Comparison of ENCODE assay signal across 8 mouse cellular contexts in the genomic region with DNA sequence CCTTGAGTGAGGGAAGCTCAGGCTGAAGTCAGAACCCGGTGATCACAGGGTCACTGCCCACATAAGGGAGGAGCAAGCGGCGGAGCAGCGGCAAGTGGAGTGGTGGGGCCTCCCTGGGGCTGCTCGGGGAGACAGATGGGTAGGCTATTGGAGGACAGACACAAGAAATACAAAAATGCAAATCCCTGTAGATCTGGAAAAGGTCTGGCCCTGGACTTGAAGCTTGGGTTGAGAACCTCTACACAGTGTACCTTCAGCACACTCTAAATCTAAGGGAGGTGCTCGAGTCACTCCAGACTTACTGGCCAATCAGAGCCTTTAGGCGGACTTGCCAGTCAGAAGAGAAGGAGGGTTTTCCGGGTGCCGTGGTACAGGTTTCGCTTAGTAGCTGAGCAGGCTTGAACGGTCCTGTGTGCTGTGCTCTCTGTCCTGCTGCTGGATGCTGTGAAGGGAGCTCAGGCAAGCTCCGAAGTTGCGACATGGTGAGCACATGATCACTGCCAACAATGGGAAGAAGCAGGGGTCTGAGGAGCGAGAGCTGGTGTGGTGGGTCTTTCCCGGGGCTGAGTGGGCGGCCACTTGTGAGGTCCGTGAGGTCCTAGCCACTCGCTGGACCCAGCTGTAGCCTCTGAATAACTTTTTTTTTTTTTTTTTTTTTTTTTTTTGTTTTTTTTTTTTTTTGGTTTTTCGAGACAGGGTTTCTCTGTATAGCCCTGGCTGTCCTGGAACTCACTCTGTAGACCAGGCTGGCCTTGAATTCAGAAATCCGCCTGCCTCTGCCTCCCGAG.
DNase-seq lines count a peak whose midpoint lies in the region; ATAC-seq and TF ChIP-seq lines count a peak whose summit lies in the region.
"Not testable (repeated sequence)": the region's sequence is repeated elsewhere in the genome, so short reads cannot be mapped to it uniquely, and the experiment has no call there.

No protein-coding gene starts in this region.

- H3K4me2 ChIP-seq in embryonic facial prominence, embryonic 15.5 days (replicated peaks) = peak overlapping the region; percentile 64
- H3K4me2 ChIP-seq in limb, embryonic 14.5 days (replicated peaks; ENCODE audit: low read depth, low read length, severe bottlenecking) = peak overlapping the region; percentile 57
- peak overlapping the region; percentile 52 for H3K4me2 ChIP-seq in midbrain, postnatal 0 days (ENCODE audit: low read depth, low read length, poor library complexity, severe bottlenecking)

- 7% methylated on average over 20 of the region's 21 CpGs for WGBS in bone marrow, adult 2 months
- 15% methylated on average over 21 of the region's 21 CpGs for WGBS in embryonic facial prominence, embryonic 15.5 days
- WGBS in limb, embryonic 14.5 days = 15% methylated on average over 21 of the region's 21 CpGs
- 11% methylated on average over 21 of the region's 21 CpGs for WGBS in midbrain, postnatal 0 days

- not testable (repeated sequence) for H3K27ac ChIP-seq in bone marrow, adult 2 months (ENCODE audit: control insufficient read depth, insufficient read depth, low read depth, low read length, poor library complexity); embryonic facial prominence, embryonic 15.5 days (replicated peaks); limb, embryonic 14.5 days (replicated peaks; ENCODE audit: low read depth, low read length); midbrain, postnatal 0 days (ENCODE audit: low read depth, low read length)

- ATAC-seq in embryonic facial prominence, embryonic 15.5 days (ENCODE audit: insufficient number of reproducible peaks, low FRiP score, low TSS enrichment, low read depth) = peak; percentile 97
- ATAC-seq in limb, embryonic 14.5 days (ENCODE audit: low FRiP score, low read depth) = peak; percentile 95
- ATAC-seq in midbrain, postnatal 0 days (ENCODE audit: low FRiP score) = peak; percentile 92

- not testable (repeated sequence) for H3K9me3 ChIP-seq in embryonic facial prominence, embryonic 15.5 days (replicated peaks); limb, embryonic 14.5 days (ENCODE audit: control insufficient read depth, low read length); midbrain, postnatal 0 days (ENCODE audit: low read length)

- H3K27me3 ChIP-seq in embryonic facial prominence, embryonic 15.5 days; limb, embryonic 14.5 days (ENCODE audit: control insufficient read depth, insufficient read depth, low read length); midbrain, postnatal 0 days (ENCODE audit: insufficient read depth, low read length): not testable (repeated sequence)

- peak overlapping the region; percentile 91 for H3K4me3 ChIP-seq in bone marrow, adult 2 months (replicated peaks; ENCODE audit: control insufficient read depth, low read depth, low read length)
- H3K4me3 ChIP-seq in embryonic facial prominence, embryonic 15.5 days (replicated peaks) = peak overlapping the region; percentile 52
- peak overlapping the region; percentile 48 for H3K4me3 ChIP-seq in limb, embryonic 14.5 days (replicated peaks; ENCODE audit: low read length)
- H3K4me3 ChIP-seq in midbrain, postnatal 0 days (ENCODE audit: low read depth, low read length) = peak overlapping the region; percentile 47

- not testable (repeated sequence) for H3K4me1 ChIP-seq in bone marrow, adult 2 months (ENCODE audit: control insufficient read depth, insufficient read depth, low read length); embryonic facial prominence, embryonic 15.5 days; limb, embryonic 14.5 days (ENCODE audit: control insufficient read depth, insufficient read depth, low read length); midbrain, postnatal 0 days (ENCODE audit: insufficient read depth, low read length)

- not testable (repeated sequence) for TF ChIP-seq POLR2A in bone marrow, adult 2 months (IDR thresholded peaks at IDR 0.05; ENCODE audit: borderline replicate concordance, control insufficient read depth, low read depth, low read length)
- TF ChIP-seq POLR2A in limb, embryonic 14.5 days (IDR thresholded peaks at IDR 0.05; ENCODE audit: borderline replicate concordance, extremely low read depth, insufficient read depth, insufficient read length) = peak; percentile 72; the same call in 1 of the 2 replicates

- TF ChIP-seq CTCF in bone marrow, adult 2 months (IDR thresholded peaks at IDR 0.05; ENCODE audit: control insufficient read depth, insufficient read depth, low read length); midbrain, postnatal 0 days (IDR thresholded peaks at IDR 0.05): not testable (repeated sequence)

- not testable (repeated sequence) for H3K36me3 ChIP-seq in embryonic facial prominence, embryonic 15.5 days; limb, embryonic 14.5 days (ENCODE audit: control insufficient read depth, insufficient read depth, low read length); midbrain, postnatal 0 days (ENCODE audit: insufficient read depth, low read length)

- H3K9ac ChIP-seq in embryonic facial prominence, embryonic 15.5 days = peak overlapping the region; percentile 37
- peak overlapping the region; percentile 62 for H3K9ac ChIP-seq in limb, embryonic 14.5 days (ENCODE audit: low read depth, low read length, severe bottlenecking)
- H3K9ac ChIP-seq in midbrain, postnatal 0 days (replicated peaks; ENCODE audit: low read length, poor library complexity, severe bottlenecking) = 0 out of 2 replicates have a peak overlapping the region, but pooled peaks have one; percentile 33

- peak; percentile 90 for DNase-seq in 3T3-L1 (ENCODE audit: low read depth, low spot score)
- peak; percentile 72 for DNase-seq in heart, adult 8-10 months (ENCODE audit: low spot score)
- DNase-seq in kidney, adult 9 months = peak; percentile 86
- DNase-seq in limb, embryonic 14.5 days (ENCODE audit: low spot score) = peak; percentile 86
- DNase-seq in midbrain, postnatal 0 days (ENCODE audit: low spot score) = peak; percentile 79
- peak; percentile 78 to 81 for DNase-seq in spleen, postnatal 36 days (ENCODE audit: low spot score in 2 of 2)
